Mouse (Mus musculus): Measurements from ENCODE around the gene Ccdc117. TPM values are rescaled to one million over a fixed set of nuclear protein-coding genes. Genes with fewer than 3 reads are reported as not detected.

The Ccdc117 gene
- polyA plus RNA-seq, 1 experiment from 2014 or later, result 7.4 TPM

DNA sequence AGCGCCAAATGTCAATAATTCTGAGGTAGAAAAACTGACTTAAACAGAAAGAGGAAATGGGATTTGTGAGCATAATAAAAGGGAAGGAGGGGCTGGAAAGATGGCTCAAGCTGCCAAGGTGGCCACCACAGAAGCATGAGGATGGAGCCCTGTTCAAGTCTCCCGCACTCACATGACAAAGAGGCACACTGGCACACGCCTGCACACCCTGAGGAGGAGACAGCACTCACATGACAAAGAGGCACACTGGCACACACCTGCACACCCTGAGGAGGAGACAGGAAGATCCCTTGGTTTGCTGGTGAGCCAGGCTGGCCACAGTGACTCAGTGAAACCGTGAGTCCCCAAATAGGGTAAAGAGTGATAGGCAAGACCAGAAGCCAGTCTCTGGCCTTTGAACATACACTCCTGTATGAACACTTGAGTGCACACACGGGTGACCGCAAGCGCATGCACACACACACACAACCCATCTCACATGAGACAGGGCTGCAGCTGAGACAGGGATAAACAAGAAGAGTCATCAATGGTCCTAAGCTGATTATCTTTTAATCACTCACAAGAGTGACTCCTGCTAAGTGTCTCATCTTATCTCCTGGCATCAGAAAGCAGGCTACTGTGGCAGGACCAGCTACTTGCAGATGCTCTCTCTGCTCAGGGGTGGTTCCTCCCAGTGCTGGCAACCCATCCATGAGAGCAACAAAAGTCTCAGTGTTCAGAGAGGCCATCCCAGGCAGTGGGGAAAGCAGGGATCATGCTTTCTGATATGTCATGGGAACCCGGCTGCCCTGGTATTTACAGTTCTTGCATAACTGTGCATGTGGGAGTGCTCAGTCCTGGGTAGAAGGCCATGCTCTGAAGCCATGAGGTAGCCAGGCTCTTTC lies 32.5 kb downstream of the Ccdc117 start:
- 86% methylated on average over 8 of the region's 8 CpGs for WGBS
- Histone ChIP-seq H3K9ac (ENCODE audit: low read depth, low read length) (no peak overlapping the region), H3K4me1 (ENCODE audit: control insufficient read depth, insufficient read depth, low read depth, low read length) (no peaks in the 10 kb centered on the region)

DNA sequence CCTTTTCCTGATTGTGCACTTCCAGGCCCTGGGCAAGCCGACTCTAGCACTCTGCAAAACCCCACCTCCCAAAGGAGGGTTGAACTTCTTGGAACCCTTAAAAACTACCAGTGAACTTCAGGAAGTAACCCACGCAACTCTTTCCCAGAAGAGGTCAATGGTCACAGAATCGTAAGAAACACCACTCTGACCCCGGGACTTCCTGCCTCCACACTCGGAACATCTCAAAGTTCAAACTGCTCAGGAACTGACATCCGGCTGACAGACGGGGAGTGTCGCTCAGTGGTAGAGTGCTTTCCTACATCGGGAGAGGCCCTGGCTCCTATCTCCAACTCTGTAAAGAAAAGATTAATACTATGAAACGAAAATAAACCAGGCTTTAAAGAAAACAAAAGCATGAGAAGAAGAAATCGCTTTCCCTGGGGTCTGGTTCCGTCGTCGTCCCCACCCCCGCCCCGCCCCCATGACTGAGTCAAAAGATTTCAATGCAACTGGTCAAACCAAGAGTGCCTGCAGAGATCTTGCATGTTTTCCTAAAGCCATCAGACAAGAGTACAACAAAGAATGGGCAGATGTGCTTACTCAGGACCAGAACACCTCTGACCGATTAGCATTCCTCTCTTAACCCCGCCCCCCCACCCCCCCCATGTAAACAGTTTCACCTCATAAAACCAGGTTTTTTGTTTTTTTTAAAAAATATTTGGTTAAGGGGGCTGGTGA lies 36.0 kb downstream of the Ccdc117 start:
- Histone ChIP-seq H3K36me3 (ENCODE audit: control insufficient read depth, insufficient read depth, low read length) (no peaks in the 10 kb centered on the region), H3K27ac (ENCODE audit: low read depth, low read length) (no peak overlapping the region), H3K4me3 (ENCODE audit: low read length) (no peak overlapping the region), H3K27me3 (replicated peaks; ENCODE audit: control insufficient read depth, insufficient read depth, low read length) (no peaks in the 10 kb centered on the region), H3K4me2 (ENCODE audit: low read length) (no peak overlapping the region; the same call in 1 of the 2 replicates), H3K9ac (ENCODE audit: low read depth, low read length) (no peak overlapping the region), H3K4me1 (ENCODE audit: control insufficient read depth, insufficient read depth, low read depth, low read length) (no peaks in the 10 kb centered on the region), H3K9me3 (ENCODE audit: control insufficient read depth, low read length) (no peaks in the 10 kb centered on the region)
- no peak for ATAC-seq
- WGBS, result 34% methylated on average over 18 of the region's 18 CpGs

More for the DNA sequence above, 32.5 kb downstream of the Ccdc117 start:
- no peak for ATAC-seq
- Histone ChIP-seq H3K4me2 (ENCODE audit: low read length) (no peak overlapping the region), H3K4me3 (ENCODE audit: low read length) (no peak overlapping the region), H3K27me3 (replicated peaks; ENCODE audit: control insufficient read depth, insufficient read depth, low read length) (no peaks in the 10 kb centered on the region), H3K36me3 (ENCODE audit: control insufficient read depth, insufficient read depth, low read length) (no peaks in the 10 kb centered on the region), H3K27ac (ENCODE audit: low read depth, low read length) (no peak overlapping the region), H3K9me3 (ENCODE audit: control insufficient read depth, low read length) (no peaks in the 10 kb centered on the region)

DNA sequence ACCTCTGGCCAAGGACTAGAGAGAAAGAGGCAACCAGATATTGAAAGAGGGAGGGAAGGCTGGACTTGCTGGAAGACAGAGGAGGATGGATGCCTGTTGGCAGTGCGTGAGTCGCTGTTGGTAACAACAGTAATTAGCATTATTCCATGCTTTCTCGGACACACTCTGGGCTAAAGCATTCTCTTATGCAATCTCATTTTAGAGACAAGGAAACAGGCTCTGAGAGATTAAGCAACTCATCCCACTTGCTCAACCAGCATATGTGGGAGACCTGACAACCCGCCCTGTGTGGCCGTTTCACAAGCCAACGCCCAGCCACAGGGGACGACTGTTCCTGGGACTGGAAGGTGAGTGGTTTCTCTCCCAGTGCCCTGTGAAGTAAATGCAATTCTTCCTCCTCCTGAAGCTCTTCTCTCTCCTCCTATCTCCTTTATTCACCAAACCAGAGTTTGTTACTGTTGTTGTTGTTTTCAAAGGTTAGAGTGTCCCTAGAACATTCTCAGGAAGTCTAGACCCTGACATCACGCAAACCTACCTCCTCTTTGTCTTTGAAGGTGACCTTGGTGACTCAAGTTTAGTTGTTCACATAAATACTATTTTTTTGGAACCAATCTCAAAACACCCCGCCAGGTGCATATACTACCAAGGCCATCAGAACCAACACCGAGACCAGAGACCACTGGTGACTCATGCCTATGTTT lies 39.5 kb downstream of the Ccdc117 start:
- no peak overlapping the region for H3K9ac ChIP-seq (ENCODE audit: low read depth, low read length)
- H3K9me3 ChIP-seq (ENCODE audit: control insufficient read depth, low read length), result no peaks in the 10 kb centered on the region
- no peak overlapping the region for H3K4me2 ChIP-seq (ENCODE audit: low read length)
- H3K36me3 ChIP-seq (ENCODE audit: control insufficient read depth, insufficient read depth, low read length), result no peaks in the 10 kb centered on the region
- 85% methylated on average over 10 of the region's 10 CpGs for WGBS
- no peaks in the 10 kb centered on the region for H3K4me1 ChIP-seq (ENCODE audit: control insufficient read depth, insufficient read depth, low read depth, low read length)
- H3K4me3 ChIP-seq (ENCODE audit: low read length), result no peak overlapping the region
- H3K27me3 ChIP-seq (replicated peaks; ENCODE audit: control insufficient read depth, insufficient read depth, low read length), result no peaks in the 10 kb centered on the region
- ATAC-seq, result no peak
- no peak overlapping the region for H3K27ac ChIP-seq (ENCODE audit: low read depth, low read length)

DNA sequence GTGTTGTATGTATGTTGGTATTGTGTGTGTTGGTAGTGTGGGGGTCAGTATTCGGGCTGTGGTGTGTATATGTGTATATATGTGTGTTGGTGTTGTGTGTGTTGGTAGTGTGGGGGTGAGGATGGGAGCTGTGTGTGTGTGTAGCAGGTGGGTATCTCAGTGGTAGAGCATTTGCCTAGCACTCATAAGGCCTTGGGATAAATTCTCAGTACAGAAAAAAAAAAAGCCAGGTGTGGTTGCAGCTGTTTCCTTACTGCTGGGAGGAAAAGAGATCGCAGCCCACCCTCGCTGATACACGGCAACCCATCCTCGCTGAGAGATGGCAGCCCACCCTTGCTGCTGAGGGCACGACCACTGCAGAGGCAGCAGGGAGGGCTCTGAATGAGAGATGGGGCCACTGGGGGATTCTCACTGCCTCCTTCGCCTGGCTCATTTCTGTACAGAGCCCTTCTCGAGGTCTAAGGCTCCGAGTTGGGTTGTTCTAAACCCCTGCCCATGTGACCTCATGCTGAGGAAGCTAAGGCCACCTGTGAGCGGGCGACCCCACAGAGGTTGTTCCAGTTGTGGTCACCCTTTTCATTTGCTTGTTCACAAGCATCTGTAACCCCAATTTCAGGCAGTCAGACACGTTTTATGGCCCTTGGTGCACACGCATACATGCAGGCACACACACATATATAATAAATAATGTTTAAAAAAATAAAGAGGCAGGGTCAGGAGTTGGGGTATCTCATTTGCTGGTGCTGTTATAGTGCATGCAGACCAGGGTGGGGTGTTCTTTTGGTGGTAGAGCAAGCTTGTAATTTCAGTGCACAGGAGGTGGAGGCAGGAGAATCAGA lies 40.9 kb downstream of the Ccdc117 start:
- WGBS, result 77% methylated on average over 13 of the region's 13 CpGs

DNA sequence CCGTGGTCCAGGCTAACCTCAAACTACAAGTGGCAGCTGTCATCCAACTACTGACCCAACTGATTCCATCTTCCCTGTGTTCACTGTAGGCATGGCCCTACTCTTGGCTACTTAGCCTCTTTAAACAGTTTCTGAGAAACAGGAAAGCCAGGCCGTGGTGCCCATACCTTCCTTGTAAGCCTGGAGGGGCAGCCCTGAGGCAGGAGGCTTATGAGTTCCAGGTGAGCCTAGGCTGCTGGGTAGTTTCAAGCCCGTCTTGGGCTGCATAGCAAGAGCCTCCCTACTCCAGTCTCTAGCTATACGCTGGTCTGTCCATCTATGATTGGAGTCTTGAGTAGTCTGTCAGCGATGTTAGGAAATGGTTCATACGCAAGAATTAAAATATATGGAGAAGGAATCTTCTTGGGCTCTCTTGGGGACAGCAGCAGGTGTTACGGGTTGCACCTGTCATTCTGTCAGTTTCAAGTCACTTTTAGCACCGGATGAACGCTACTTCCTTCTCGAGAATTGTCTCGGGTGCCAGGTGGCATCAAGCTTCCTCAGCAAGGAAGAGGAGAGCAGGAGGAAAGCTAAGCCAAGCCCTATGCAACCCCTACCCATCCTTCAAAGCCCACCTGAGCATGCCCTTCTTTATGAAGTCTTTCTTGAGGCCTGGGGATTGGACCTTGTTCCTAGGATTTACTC lies 41.9 kb downstream of the Ccdc117 start:
- Histone ChIP-seq H3K27ac (ENCODE audit: low read depth, low read length) (no peak overlapping the region), H3K4me3 (ENCODE audit: low read length) (no peak overlapping the region), H3K9ac (ENCODE audit: low read depth, low read length) (no peak overlapping the region), H3K9me3 (ENCODE audit: control insufficient read depth, low read length) (no peaks in the 10 kb centered on the region), H3K36me3 (ENCODE audit: control insufficient read depth, insufficient read depth, low read length) (no peaks in the 10 kb centered on the region), H3K4me2 (ENCODE audit: low read length) (no peak overlapping the region), H3K4me1 (ENCODE audit: control insufficient read depth, insufficient read depth, low read depth, low read length) (no peaks in the 10 kb centered on the region), H3K27me3 (replicated peaks; ENCODE audit: control insufficient read depth, insufficient read depth, low read length) (no peaks in the 10 kb centered on the region)
- 87% methylated on average over 11 of the region's 11 CpGs for WGBS
- ATAC-seq, result no peak

More for the DNA sequence above, 40.9 kb downstream of the Ccdc117 start:
- no peaks in the 10 kb centered on the region for H3K4me1 ChIP-seq (ENCODE audit: control insufficient read depth, insufficient read depth, low read depth, low read length)
- H3K27me3 ChIP-seq (replicated peaks; ENCODE audit: control insufficient read depth, insufficient read depth, low read length), result no peaks in the 10 kb centered on the region
- H3K4me2 ChIP-seq (ENCODE audit: low read length), result no peak overlapping the region
- H3K36me3 ChIP-seq (ENCODE audit: control insufficient read depth, insufficient read depth, low read length), result no peaks in the 10 kb centered on the region
- no peak overlapping the region for H3K27ac ChIP-seq (ENCODE audit: low read depth, low read length)
- H3K4me3 ChIP-seq (ENCODE audit: low read length), result no peak overlapping the region
- ATAC-seq, result no peak
- no peaks in the 10 kb centered on the region for H3K9me3 ChIP-seq (ENCODE audit: control insufficient read depth, low read length)
- no peak overlapping the region for H3K9ac ChIP-seq (ENCODE audit: low read depth, low read length)

DNA sequence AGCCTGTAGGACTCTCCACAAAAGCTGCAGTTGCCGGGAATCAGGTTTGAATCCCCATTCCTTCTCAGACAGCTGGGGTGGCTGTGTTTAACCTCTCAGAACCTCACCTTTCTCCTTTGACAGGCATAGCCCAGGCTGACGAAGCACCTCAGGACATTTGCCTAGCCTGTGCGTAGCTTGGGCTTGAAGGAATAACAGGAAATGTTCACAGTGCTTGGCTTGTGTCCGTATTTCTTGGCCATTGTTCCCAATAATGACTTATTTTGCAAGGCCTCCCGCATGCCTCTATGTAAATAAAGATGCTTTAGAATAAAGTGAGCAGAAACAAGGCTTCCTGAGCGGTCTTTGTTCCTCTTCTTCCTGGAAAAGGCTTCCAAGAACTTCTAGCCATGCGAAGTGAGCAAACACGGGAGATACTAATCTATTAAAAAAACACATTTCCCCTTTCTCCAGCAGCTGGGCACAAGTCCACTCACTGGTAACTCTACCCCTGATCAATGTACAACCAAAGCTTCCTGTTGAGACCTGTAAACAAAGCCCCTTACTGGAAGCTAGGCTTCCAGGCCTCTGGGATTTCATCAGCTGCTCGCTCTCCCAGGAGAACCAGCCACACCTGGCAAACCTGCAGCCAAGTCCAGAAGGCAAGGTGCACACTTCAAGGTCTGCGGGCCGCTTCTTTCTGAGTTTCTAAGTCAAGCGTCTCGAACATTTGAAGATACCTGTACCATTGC lies 42.9 kb downstream of the Ccdc117 start:
- no peak overlapping the region for H3K9ac ChIP-seq (ENCODE audit: low read depth, low read length)
- no peak overlapping the region for H3K4me2 ChIP-seq (ENCODE audit: low read length)
- no peak overlapping the region for H3K27ac ChIP-seq (ENCODE audit: low read depth, low read length)
- H3K4me3 ChIP-seq (ENCODE audit: low read length), result no peak overlapping the region
- no peaks in the 10 kb centered on the region for H3K36me3 ChIP-seq (ENCODE audit: control insufficient read depth, insufficient read depth, low read length)
- no peaks in the 10 kb centered on the region for H3K9me3 ChIP-seq (ENCODE audit: control insufficient read depth, low read length)
- 69% methylated on average over 13 of the region's 13 CpGs for WGBS
- no peaks in the 10 kb centered on the region for H3K27me3 ChIP-seq (replicated peaks; ENCODE audit: control insufficient read depth, insufficient read depth, low read length)
- no peaks in the 10 kb centered on the region for H3K4me1 ChIP-seq (ENCODE audit: control insufficient read depth, insufficient read depth, low read depth, low read length)
- no peak for ATAC-seq

DNA sequence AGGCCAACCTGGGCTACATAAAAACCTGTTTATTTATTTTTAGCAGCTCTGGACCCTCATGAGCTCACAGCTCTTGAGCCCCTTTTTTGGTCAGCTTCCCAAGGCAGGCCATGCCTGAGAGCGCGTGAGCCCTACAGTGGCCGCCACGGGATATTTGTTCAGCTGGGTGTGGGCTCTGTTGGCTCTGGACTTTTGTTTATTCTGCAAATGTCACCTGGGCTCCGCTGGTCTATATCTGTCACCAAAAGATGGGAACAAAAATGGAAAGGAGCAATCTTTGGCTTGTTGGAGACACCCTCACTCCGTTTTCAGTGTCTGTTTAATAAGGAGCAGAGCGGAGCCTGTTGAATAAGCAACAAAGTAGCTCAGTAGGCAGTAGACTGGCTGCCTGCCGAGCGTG lies 43.6 kb downstream of the Ccdc117 start:
- no peak overlapping the region for H3K27ac ChIP-seq (ENCODE audit: low read depth, low read length)
- H3K4me2 ChIP-seq (ENCODE audit: low read length), result no peak overlapping the region
- no peak overlapping the region for H3K9ac ChIP-seq (ENCODE audit: low read depth, low read length)
- H3K27me3 ChIP-seq (replicated peaks; ENCODE audit: control insufficient read depth, insufficient read depth, low read length), result no peaks in the 10 kb centered on the region
- no peak for ATAC-seq
- H3K9me3 ChIP-seq (ENCODE audit: control insufficient read depth, low read length), result no peaks in the 10 kb centered on the region
- 80% methylated on average over 9 of the region's 9 CpGs for WGBS
- H3K36me3 ChIP-seq (ENCODE audit: control insufficient read depth, insufficient read depth, low read length), result no peaks in the 10 kb centered on the region
- no peak overlapping the region for H3K4me3 ChIP-seq (ENCODE audit: low read length)
- no peaks in the 10 kb centered on the region for H3K4me1 ChIP-seq (ENCODE audit: control insufficient read depth, insufficient read depth, low read depth, low read length)

Measured in hindbrain, embryonic 16.5 days (tissue).